12 mouse cellular contexts compared by ENCODE assay signal in the genomic region with DNA sequence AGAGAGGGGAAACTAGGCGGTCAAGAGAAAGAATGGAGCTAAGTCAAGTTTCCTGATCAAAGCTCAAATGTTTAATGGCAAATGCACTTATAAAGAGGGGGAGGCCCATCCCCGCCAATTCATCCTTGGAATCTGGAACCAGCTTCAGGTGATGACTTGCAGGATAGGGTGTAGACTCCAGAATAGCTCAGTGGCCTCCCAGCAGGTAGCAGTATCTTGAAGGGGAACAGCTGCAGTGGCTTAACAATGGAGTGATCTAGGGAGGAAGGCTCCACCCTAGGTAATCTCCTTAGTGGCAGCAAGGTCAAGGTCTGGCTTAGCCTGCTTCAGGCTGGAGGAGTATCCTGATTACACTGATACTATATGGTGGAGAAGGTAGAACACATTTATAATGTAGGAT. TPM values are rescaled to one million over a fixed set of nuclear protein-coding genes. Genes with fewer than 3 reads are reported as not detected.
A peak's percentile ranks its signal among the peaks of the same experiment; 100 is the strongest.
DNase-seq lines count a peak whose midpoint lies in the region; TF ChIP-seq lines count a peak whose summit lies in the region.
"Not testable (repeated sequence)": the region's sequence is repeated elsewhere in the genome, so short reads cannot be mapped to it uniquely, and the experiment has no call there.
"Had no signal": no experiment of that assay in that cellular context is flagged by ENCODE, and none has a peak within 500 bp of the region (broad histone marks: within the 10 kb centered on the region; RNA-seq: fewer than 3 reads in every experiment).

No protein-coding gene starts in this region.

- peak overlapping the region; percentile 8; the same call in 1 of the 2 replicates for H3K27ac ChIP-seq in ES-Bruce4 (ENCODE audit: insufficient read depth, low read length)

- H3K9me3 ChIP-seq in ES-Bruce4 (replicated peaks; ENCODE audit: control insufficient read depth, insufficient read depth, low read length, poor library complexity, severe bottlenecking), result peaks cover 10% of the 10 kb centered on the region

- not testable (repeated sequence) for H3K27me3 ChIP-seq in ES-Bruce4 (ENCODE audit: control insufficient read depth, insufficient read depth, low read length, poor library complexity, severe bottlenecking)

- not testable (repeated sequence) for TF ChIP-seq CTCF in ES-Bruce4 (IDR thresholded peaks at IDR 0.05; ENCODE audit: low read depth, low read length)

- TF ChIP-seq POLR2A in ES-Bruce4 (IDR thresholded peaks at IDR 0.05; ENCODE audit: insufficient read depth, low read length), result not testable (repeated sequence)

- H3K36me3 ChIP-seq in ES-Bruce4 (ENCODE audit: control insufficient read depth, insufficient read depth, low read length, poor library complexity, severe bottlenecking), result not testable (repeated sequence)

- peak; percentile 66 for DNase-seq in ES-CJ7 (ENCODE audit: low read depth, low spot score)
- DNase-seq in R1 (ENCODE audit: low read depth, low spot score), result peak; percentile 51
- peak; percentile 55 for DNase-seq in ZHBTc4 (ENCODE audit: low read depth, low spot score)

- not testable (repeated sequence) for H3K9ac ChIP-seq in ES-Bruce4 (ENCODE audit: low read depth, poor library complexity, severe bottlenecking)

- TF ChIP-seq EP300 in ES-Bruce4 (IDR thresholded peaks at IDR 0.05; ENCODE audit: insufficient read depth, low read depth, low read length), result peak; percentile 86

- H3K4me1 ChIP-seq in ES-Bruce4 (ENCODE audit: control insufficient read depth, insufficient read depth, low read length), result not testable (repeated sequence)

- not testable (repeated sequence) for H3K4me3 ChIP-seq in ES-Bruce4 (ENCODE audit: low read depth, low read length)

RNA-seq across cellular contexts. Expression of a gene that starts 40.3 kb away (rescaled TPM):
- not detected in 2 replicates for polyA plus RNA-seq in ES-Bruce4 (2011; ENCODE audit: insufficient read depth, insufficient read length, low read depth, missing spikeins)
- polyA plus RNA-seq: activated CD4-positive, CD25-positive, alpha-beta regulatory T cell, adult 4 months; adrenal gland, adult 2 months; brain, embryonic 14.5 days; C2C12; CD4-positive, CD25-positive, alpha-beta regulatory T cell, adult 4 months; cerebellum, adult 2 months; G1E; Patski had no signal
